Mouse (Mus musculus): ENCODE measurements around the gene Abhd2. TPM values are rescaled to one million over a fixed set of nuclear protein-coding genes. Genes with fewer than 3 reads are reported as not detected.

Abhd2 gene
- polyA plus RNA-seq, 1 experiment: 1.0 TPM

DNA sequence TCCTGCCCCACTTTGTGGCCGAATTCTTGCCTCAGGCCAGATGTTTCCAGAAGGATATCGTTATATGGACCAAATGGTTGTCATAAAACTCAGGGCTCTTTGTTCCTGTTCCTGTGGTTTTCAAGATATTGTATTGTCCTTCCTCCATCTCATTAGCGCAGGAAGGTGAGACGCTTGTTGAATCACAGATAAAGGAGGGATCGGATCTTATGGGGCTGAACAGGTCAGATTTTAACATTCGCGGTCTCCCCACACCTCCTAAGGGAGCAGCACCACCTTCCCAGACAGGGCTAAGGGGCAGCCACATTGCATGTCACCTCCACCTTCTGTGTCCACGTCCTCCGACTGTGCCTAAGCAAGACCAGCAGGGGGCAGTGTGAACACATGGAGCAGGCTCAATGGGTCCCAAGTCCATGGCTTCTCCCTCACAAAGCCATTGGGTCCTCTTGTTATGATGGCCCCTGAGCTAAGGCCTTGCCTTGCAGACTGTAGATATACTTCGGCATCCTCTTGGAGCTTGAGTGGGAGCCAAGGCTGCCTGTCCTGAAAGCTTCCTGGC lies 98.4 kb downstream of the Abhd2 start:
- H3K27me3 ChIP-seq (ENCODE audit: control insufficient read depth): no peaks in the 10 kb centered on the region; the same call in 1 of the 2 replicates
- TF ChIP-seq TAL1 (IDR thresholded peaks at IDR 0.05; ENCODE audit: low read length) (no peak), GATA1 (IDR thresholded peaks at IDR 0.05; ENCODE audit: low read length) (no peak)
- H3K9me3 ChIP-seq (ENCODE audit: control insufficient read depth, low read length): no peaks in the 10 kb centered on the region
- no peaks in the 10 kb centered on the region for H3K36me3 ChIP-seq (ENCODE audit: control insufficient read depth)
- no peak overlapping the region for H3K4me3 ChIP-seq (replicated peaks)
- no peaks in the 10 kb centered on the region for H3K4me1 ChIP-seq (ENCODE audit: control insufficient read depth)

DNA sequence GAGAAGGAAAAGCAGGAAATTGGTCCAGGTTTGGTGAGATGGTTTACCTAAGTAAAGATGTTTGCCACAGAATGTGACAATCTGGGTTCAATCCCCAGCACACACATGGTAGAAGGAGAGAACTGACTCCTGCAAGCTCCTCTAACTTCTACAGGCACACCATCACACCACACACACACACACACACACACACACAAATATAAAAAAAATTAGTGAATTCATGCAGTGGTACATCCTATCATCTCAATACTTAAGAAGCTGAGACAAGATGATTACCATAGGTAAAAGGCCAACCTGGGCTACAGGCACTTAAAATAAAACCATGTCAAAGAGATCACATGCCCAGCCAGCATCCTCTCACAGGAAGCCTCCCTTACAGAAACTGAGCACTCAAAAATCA lies 101.0 kb downstream of the Abhd2 start:
- Histone ChIP-seq H3K4me1 (ENCODE audit: control insufficient read depth) (no peaks in the 10 kb centered on the region; the same call in 1 of the 2 replicates), H3K9me3 (ENCODE audit: control insufficient read depth, low read length) (no peaks in the 10 kb centered on the region), H3K4me3 (replicated peaks) (no peak overlapping the region), H3K27me3 (ENCODE audit: control insufficient read depth) (no peaks in the 10 kb centered on the region; the same call in 1 of the 2 replicates), H3K36me3 (ENCODE audit: control insufficient read depth) (no peaks in the 10 kb centered on the region)
- no peak for TF ChIP-seq TAL1 (IDR thresholded peaks at IDR 0.05; ENCODE audit: low read length)

DNA sequence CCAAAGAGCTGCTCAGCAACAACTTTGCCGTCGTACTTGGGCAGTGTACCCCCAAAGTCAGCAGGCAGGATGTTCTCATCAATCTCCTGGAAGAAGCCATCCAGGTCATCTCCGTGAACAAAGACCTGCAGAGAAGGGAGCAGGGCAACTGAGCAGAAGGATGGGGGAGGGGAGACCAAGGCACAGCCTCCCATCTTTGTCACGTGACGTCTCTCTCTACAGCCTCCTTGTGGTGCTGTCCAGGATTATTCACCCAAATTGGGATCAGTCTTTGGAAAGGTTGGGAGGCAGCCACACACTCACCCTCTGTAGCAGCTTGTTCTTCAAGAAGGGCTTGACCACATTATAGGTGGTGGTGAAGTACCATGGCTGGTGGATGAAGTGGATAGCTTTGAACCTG lies 102.6 kb downstream of the Abhd2 start:
- no peaks in the 10 kb centered on the region for H3K9me3 ChIP-seq (ENCODE audit: control insufficient read depth, low read length)
- no peaks in the 10 kb centered on the region; the same call in 1 of the 2 replicates for H3K4me1 ChIP-seq (ENCODE audit: control insufficient read depth)
- no peaks in the 10 kb centered on the region for H3K36me3 ChIP-seq (ENCODE audit: control insufficient read depth)
- peaks cover 6% of the 10 kb centered on the region for H3K27me3 ChIP-seq (ENCODE audit: control insufficient read depth)
- no peak overlapping the region for H3K4me3 ChIP-seq (replicated peaks)
- TF ChIP-seq GATA1 (IDR thresholded peaks at IDR 0.05; ENCODE audit: low read length) (no peak), TAL1 (IDR thresholded peaks at IDR 0.05; ENCODE audit: low read length) (no peak)

DNA sequence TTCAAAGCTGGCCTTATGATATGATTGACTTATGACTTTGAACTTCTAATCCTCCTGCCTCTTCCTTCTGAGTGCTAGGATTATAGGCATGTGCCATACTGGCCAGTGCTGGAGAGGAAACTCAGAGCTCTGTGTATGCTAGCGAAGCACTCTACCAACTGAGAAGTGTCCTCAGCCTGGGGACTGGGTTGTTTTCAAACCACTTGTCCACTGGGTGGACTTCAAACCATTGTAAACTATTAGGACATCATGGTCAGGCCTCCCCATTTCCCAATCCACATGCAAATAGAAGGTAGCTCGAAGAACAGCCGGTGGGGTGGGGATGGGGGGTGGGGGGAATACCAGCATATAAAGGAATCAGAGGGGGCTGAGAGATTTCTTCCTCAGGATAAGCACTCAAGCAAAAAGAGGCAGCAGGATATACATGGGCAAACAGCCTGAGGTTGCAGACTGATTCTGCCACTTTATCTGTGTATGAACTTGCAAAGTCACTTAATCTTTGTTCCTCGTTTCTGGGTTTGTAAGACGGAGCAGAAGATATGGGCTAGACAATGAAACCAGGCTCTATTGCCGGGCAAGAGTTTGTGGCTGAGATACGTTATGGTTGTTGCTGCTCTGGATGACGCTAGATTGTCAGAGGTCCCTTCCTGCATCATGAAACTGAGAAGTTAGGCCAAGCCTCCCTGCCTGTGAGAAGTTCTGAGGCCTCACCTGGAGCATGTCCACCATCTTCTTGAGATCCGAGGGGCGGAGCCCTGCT lies 103.7 kb downstream of the Abhd2 start:
- Histone ChIP-seq H3K4me3 (replicated peaks) (no peak overlapping the region), H3K4me1 (ENCODE audit: control insufficient read depth) (no peaks in the 10 kb centered on the region; the same call in 1 of the 2 replicates), H3K36me3 (ENCODE audit: control insufficient read depth) (no peaks in the 10 kb centered on the region), H3K27me3 (ENCODE audit: control insufficient read depth) (peaks cover 10% of the 10 kb centered on the region), H3K9me3 (ENCODE audit: control insufficient read depth, low read length) (no peaks in the 10 kb centered on the region)
- TF ChIP-seq TAL1 (IDR thresholded peaks at IDR 0.05; ENCODE audit: low read length) (no peak), GATA1 (IDR thresholded peaks at IDR 0.05; ENCODE audit: low read length) (no peak)

DNA sequence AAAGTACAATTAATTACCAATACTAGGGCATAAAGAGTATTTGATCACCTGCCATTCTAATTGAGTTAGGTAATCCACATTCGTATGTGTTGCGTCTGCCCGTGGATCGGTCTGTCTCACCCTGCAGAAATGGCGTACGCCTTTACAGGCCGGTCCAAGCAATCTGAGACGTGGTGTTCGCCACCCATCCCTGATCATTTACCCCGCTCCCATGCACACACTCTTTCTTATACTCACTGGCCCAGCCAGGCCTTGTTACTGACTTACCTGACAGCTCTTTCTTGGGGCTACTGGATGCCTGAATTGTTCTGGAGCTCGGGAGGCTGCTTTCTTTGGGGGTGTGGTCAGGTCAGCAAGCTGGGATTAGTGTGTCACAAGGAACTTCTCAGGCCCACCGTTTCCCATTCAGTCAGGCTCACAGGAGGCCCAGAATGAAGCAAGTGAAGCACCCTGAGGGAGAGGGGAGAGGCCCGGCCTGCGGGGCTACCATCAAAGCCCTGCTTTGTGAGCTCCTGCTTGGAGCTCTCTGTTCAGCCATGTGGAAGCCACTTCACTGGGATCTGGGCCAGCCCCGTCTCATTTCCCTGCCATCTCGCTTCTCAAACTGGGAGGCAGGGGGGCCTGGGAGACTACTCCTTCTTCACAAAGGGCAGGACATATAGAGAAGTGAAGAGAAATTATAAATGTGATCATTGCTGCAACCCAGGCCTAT lies 113.6 kb downstream of the Abhd2 start, which contains the start of gene Rlbp1:
TSS of gene Rlbp1 (minus strand) at position 627 of the 712 bp plus-strand sequence.
- no peak for TF ChIP-seq GATA1 (IDR thresholded peaks at IDR 0.05; ENCODE audit: low read length)
- no peak for TF ChIP-seq TAL1 (IDR thresholded peaks at IDR 0.05; ENCODE audit: low read length)
- Histone ChIP-seq H3K4me1 (ENCODE audit: control insufficient read depth) (peaks cover 7% of the 10 kb centered on the region), H3K36me3 (ENCODE audit: control insufficient read depth) (no peaks in the 10 kb centered on the region), H3K27me3 (ENCODE audit: control insufficient read depth) (peaks cover 6% of the 10 kb centered on the region), H3K4me3 (replicated peaks) (no peak within 1 kb of the TSS), H3K9me3 (ENCODE audit: control insufficient read depth, low read length) (no peaks in the 10 kb centered on the region)

DNA sequence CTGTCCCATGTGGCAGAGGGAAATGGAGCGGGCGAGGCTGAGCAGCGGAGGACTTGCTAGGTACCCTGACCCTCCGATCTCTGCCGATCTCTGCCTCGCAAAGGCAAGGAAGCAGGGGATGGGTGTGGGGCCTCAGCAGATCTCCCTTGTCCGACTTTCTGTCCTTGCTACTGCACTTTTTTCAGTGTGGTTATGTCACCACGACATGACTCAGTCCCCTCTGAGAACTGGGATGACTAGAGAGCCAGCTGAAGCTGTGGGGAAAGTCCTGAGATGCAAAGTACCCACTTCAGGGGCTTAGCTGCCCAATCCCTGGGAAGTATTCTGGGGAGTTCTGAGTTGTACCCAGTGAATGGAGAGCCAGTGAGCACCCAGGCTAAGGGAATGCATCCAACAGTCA lies 114.1 kb downstream of the Abhd2 start:
- Histone ChIP-seq H3K27me3 (ENCODE audit: control insufficient read depth) (peaks cover 5% of the 10 kb centered on the region), H3K9me3 (ENCODE audit: control insufficient read depth, low read length) (no peaks in the 10 kb centered on the region), H3K36me3 (ENCODE audit: control insufficient read depth) (no peaks in the 10 kb centered on the region), H3K4me1 (ENCODE audit: control insufficient read depth) (peaks cover 12% of the 10 kb centered on the region), H3K4me3 (replicated peaks) (no peak overlapping the region)
- TF ChIP-seq GATA1 (IDR thresholded peaks at IDR 0.05; ENCODE audit: low read length) (no peak), TAL1 (IDR thresholded peaks at IDR 0.05; ENCODE audit: low read length) (no peak)

DNA sequence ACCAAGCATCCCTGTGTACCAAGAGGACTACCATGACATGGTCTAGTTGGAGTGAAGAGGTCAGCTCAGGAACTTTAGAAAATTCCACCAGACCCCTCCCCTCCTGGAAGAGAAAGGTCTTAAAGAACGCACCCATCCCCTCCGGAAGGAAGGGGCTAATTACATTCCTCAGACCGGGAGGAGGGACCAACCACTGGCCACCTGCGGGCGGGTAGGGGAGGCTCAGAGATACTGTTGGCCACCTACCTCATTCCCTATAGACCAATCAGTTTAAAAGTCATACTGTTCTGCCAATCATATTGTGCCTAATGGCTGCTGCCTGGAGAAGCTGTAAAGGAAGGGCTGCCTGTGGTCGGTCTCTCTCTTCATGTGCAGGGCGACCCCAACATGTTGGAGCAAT lies 115.0 kb downstream of the Abhd2 start:
- Histone ChIP-seq H3K4me1 (ENCODE audit: control insufficient read depth) (peaks cover 20% of the 10 kb centered on the region), H3K27me3 (ENCODE audit: control insufficient read depth) (peaks cover 5% of the 10 kb centered on the region), H3K9me3 (ENCODE audit: control insufficient read depth, low read length) (no peaks in the 10 kb centered on the region), H3K4me3 (replicated peaks) (no peak overlapping the region), H3K36me3 (ENCODE audit: control insufficient read depth) (no peaks in the 10 kb centered on the region)
- TF ChIP-seq GATA1 (IDR thresholded peaks at IDR 0.05; ENCODE audit: low read length) (no peak), TAL1 (IDR thresholded peaks at IDR 0.05; ENCODE audit: low read length) (no peak)

DNA sequence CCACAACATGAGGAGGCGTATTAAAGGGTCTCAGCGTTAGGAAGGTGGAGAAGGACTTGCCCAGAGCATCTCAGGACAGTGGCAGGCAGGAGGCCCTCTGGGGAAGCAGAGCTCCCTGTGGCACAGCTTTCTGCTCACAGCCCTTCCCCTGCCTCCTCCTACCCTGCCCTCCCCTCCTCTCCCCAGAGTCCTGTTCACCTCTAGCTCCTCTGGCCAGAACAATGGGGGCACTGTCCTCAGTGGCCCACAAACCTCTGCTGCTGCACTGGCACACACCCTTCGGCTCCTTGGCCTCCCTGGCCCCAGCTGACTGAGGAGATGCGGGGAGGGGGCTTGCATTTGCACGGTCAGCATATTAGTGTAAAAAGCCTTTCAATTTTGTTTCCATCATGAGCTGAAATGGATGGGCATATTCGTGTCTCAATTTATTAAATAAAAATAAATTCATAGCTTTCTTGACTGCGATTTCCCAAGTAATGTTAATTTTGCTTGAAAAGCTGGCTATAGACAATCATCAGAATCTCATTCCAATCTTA lies 115.7 kb downstream of the Abhd2 start:
- Histone ChIP-seq H3K4me3 (replicated peaks) (no peak overlapping the region), H3K4me1 (ENCODE audit: control insufficient read depth) (peaks cover 27% of the 10 kb centered on the region), H3K36me3 (ENCODE audit: control insufficient read depth) (peaks cover under 1% of the 10 kb centered on the region), H3K27me3 (ENCODE audit: control insufficient read depth) (peaks cover 5% of the 10 kb centered on the region), H3K9me3 (ENCODE audit: control insufficient read depth, low read length) (no peaks in the 10 kb centered on the region)
- TF ChIP-seq GATA1 (IDR thresholded peaks at IDR 0.05; ENCODE audit: low read length): no peak
- TF ChIP-seq TAL1 (IDR thresholded peaks at IDR 0.05; ENCODE audit: low read length): no peak

All from erythroblast, embryonic 14.5 days (primary cell).